Mouse (Mus musculus) intestine, embryonic 16.5 days (tissue): ENCODE results near the gene Cd3eap. TPM values are rescaled to one million over a fixed set of nuclear protein-coding genes. Genes with fewer than 3 reads are reported as not detected.

Experiments
- ATAC-seq: fragments of 200-750 bp; cut with Nextera tagmentation; 2 replicates; pipeline ENCODE4 v1.8.0; 2017; ENCODE audit warnings: moderate TSS enrichment, moderate library complexity
- H3K27ac ChIP-seq: fragments of 300-500 bp; sonication (generic); 2 replicates; pipeline ENCODE4 v1.5.1; 2014; ENCODE audit warnings: mild to moderate bottlenecking, low read length
- H3K27me3 ChIP-seq: fragments of 300-500 bp; sonication (generic); replicated peaks from 2 replicates; pipeline ENCODE4 v1.6.1; 2014; ENCODE audit warnings: low read length, control low read depth, mixed read lengths; ENCODE audit not compliant: control insufficient read depth, insufficient read depth
- H3K36me3 ChIP-seq: fragments of 300-500 bp; sonication (generic); 2 replicates; pipeline ENCODE4 v1.6.1; 2014; ENCODE audit warnings: low read length, control low read depth; ENCODE audit not compliant: control insufficient read depth, insufficient read depth
- H3K4me1 ChIP-seq: fragments of 300-500 bp; sonication (generic); 2 replicates; pipeline ENCODE4 v1.6.1; 2014; ENCODE audit warnings: low read length, control low read depth, mixed read lengths; ENCODE audit not compliant: control insufficient read depth, insufficient read depth
- H3K4me2 ChIP-seq: fragments of 300-500 bp; sonication (generic); 2 replicates; pipeline ENCODE4 v1.6.1; 2014; ENCODE audit warnings: low read depth, low read length, control low read depth
- H3K4me3 ChIP-seq: fragments of 300-500 bp; sonication (generic); 2 replicates; pipeline ENCODE4 v1.5.1; 2014; ENCODE audit warnings: mild to moderate bottlenecking, low read length
- H3K9ac ChIP-seq: fragments of 300-500 bp; sonication (generic); 2 replicates; pipeline ENCODE4 v1.6.1; 2014; ENCODE audit warnings: low read depth, low read length
- H3K9me3 ChIP-seq: fragments of 300-500 bp; sonication (generic); 2 replicates; pipeline ENCODE4 v1.6.1; 2016; ENCODE audit warnings: low read length, control low read depth; ENCODE audit not compliant: control insufficient read depth
- WGBS: fragments of 180-500 bp; shearing (Covaris S2); extraction: QIAGEN DNeasy Blood & Tissue Kit; methylation state at CpG from one replicate; pipeline ENCODE4 v1.1.7; 2014; 5-methylcytosine and 5-hydroxymethylcytosine counted together
- polyA plus RNA-seq: library from polyadenylated mRNA; unstranded; fragments of >200 nt; fragmentation: Nextera tagmentation; extraction: Ambion mirVana; gene quantifications from 2 replicates; pipeline ENCODE4 v1.2.1, GENCODE M21; 2015

Gene Cd3eap
- polyA plus RNA-seq, 1 experiment from 2014 or later: 24.3 TPM

- no peaks in the 10 kb centered on the region; the same call in 1 of the 2 replicates for H3K27me3 ChIP-seq
- H3K9ac ChIP-seq: no peak overlapping the region
- no peak for ATAC-seq
- no peaks in the 10 kb centered on the region for H3K9me3 ChIP-seq
- no peak overlapping the region for H3K27ac ChIP-seq
- no peaks in the 10 kb centered on the region for H3K36me3 ChIP-seq
- WGBS: 19% methylated on average over 16 of the region's 16 CpGs
- H3K4me1 ChIP-seq: peaks cover 8% of the 10 kb centered on the region
- no peak overlapping the region for H3K4me2 ChIP-seq
- H3K4me3 ChIP-seq: no peak overlapping the region
Observed at GRCm38 (mm10) chr7:19368380-19368779, 9.1 kb upstream of the Cd3eap start.

- H3K27me3 ChIP-seq: no peaks in the 10 kb centered on the region; the same call in 1 of the 2 replicates
- H3K9me3 ChIP-seq: no peaks in the 10 kb centered on the region
- peaks cover 20% of the 10 kb centered on the region for H3K4me1 ChIP-seq
- no peaks in the 10 kb centered on the region for H3K36me3 ChIP-seq
- no peak for ATAC-seq
- WGBS: 70% methylated on average over 4 of the region's 4 CpGs
- H3K4me2 ChIP-seq: no peak overlapping the region
- H3K9ac ChIP-seq: no peak overlapping the region
- H3K27ac ChIP-seq: no peak overlapping the region
- no peak overlapping the region for H3K4me3 ChIP-seq
Observed at GRCm38 (mm10) chr7:19365376-19365775, 6.1 kb upstream of the Cd3eap start.

GRCm38 (mm10) chr7:19363881-19364280 lies 4.6 kb upstream of the Cd3eap start:
- Histone ChIP-seq H3K4me2 (no peak overlapping the region), H3K27ac (no peak overlapping the region)
- WGBS: 4% methylated on average over 18 of the region's 18 CpGs

GRCm38 (mm10) chr7:19362276-19362675 lies 3.0 kb upstream of the Cd3eap start:
- H3K27me3 ChIP-seq: no peaks in the 10 kb centered on the region
- no peaks in the 10 kb centered on the region for H3K9me3 ChIP-seq
- H3K4me3 ChIP-seq: peak overlapping the region; percentile 68
- no peak for ATAC-seq
- peaks cover 30% of the 10 kb centered on the region for H3K4me1 ChIP-seq
- no peak overlapping the region for H3K9ac ChIP-seq
- no peak overlapping the region for H3K27ac ChIP-seq
- H3K4me2 ChIP-seq: peak overlapping the region; percentile 98
- H3K36me3 ChIP-seq: no peaks in the 10 kb centered on the region
- WGBS: 38% methylated on average over 4 of the region's 4 CpGs

More at GRCm38 (mm10) chr7:19363881-19364280, 4.6 kb upstream of the Cd3eap start:
- no peak overlapping the region for H3K4me3 ChIP-seq
- peaks cover 17% of the 10 kb centered on the region for H3K4me1 ChIP-seq
- no peak overlapping the region for H3K9ac ChIP-seq
- peak; percentile 44 for ATAC-seq
- H3K36me3 ChIP-seq: no peaks in the 10 kb centered on the region
- H3K9me3 ChIP-seq: no peaks in the 10 kb centered on the region
- no peaks in the 10 kb centered on the region for H3K27me3 ChIP-seq

GRCm38 (mm10) chr7:19361720-19362119 lies 2.4 kb upstream of the Cd3eap start:
- H3K27me3 ChIP-seq: no peaks in the 10 kb centered on the region

GRCm38 (mm10) chr7:19360944-19361343 lies 1.7 kb upstream of the Cd3eap start:
- WGBS: under 1% methylated on average over 27 of the region's 27 CpGs
- Histone ChIP-seq H3K27ac (peak overlapping the region; percentile 64), H3K4me1 (peaks cover 30% of the 10 kb centered on the region), H3K9me3 (no peaks in the 10 kb centered on the region), H3K9ac (peak overlapping the region; percentile 73), H3K4me2 (peak overlapping the region; percentile 98), H3K36me3 (peaks cover 2% of the 10 kb centered on the region; the same call in 1 of the 2 replicates), H3K4me3 (peak overlapping the region; percentile 68), H3K27me3 (no peaks in the 10 kb centered on the region)
- peak; percentile 78 for ATAC-seq

More at GRCm38 (mm10) chr7:19361720-19362119, 2.4 kb upstream of the Cd3eap start:
- Histone ChIP-seq H3K36me3 (no peaks in the 10 kb centered on the region), H3K4me3 (peak overlapping the region; percentile 68), H3K4me2 (peak overlapping the region; percentile 98), H3K4me1 (peaks cover 30% of the 10 kb centered on the region), H3K9ac (peak overlapping the region; percentile 73), H3K9me3 (no peaks in the 10 kb centered on the region), H3K27ac (no peak overlapping the region)
- no peak for ATAC-seq
- 10% methylated on average over 16 of the region's 16 CpGs for WGBS

GRCm38 (mm10) chr7:19359892-19360641 lies 784 bp upstream of the Cd3eap start:
- Histone ChIP-seq H3K27me3 (no peaks in the 10 kb centered on the region), H3K27ac (peak overlapping the region; percentile 64), H3K4me3 (peak overlapping the region; percentile 68), H3K4me1 (peaks cover 30% of the 10 kb centered on the region), H3K4me2 (peak overlapping the region; percentile 98), H3K36me3 (peaks cover 6% of the 10 kb centered on the region; the same call in 1 of the 2 replicates), H3K9me3 (no peaks in the 10 kb centered on the region), H3K9ac (peak overlapping the region; percentile 73)
- WGBS: under 1% methylated on average over 45 of the region's 45 CpGs
- peak; percentile 66 for ATAC-seq

- 13% methylated on average over 13 of the region's 13 CpGs for WGBS
- Histone ChIP-seq H3K36me3 (peaks cover 9% of the 10 kb centered on the region; the same call in 1 of the 2 replicates), H3K27me3 (no peaks in the 10 kb centered on the region), H3K9me3 (no peaks in the 10 kb centered on the region), H3K4me2 (peak overlapping the region; percentile 98), H3K4me1 (peaks cover 29% of the 10 kb centered on the region), H3K9ac (peak overlapping the region; percentile 73), H3K4me3 (peak overlapping the region; percentile 68), H3K27ac (no peak overlapping the region)
- no peak for ATAC-seq
Observed at GRCm38 (mm10) chr7:19358634-19359033, 649 bp downstream of the Cd3eap start.

GRCm38 (mm10) chr7:19357381-19358375 lies 1.6 kb downstream of the Cd3eap start:
- no peaks in the 10 kb centered on the region for H3K27me3 ChIP-seq
- peak overlapping the region; percentile 68; the same call in 1 of the 2 replicates for H3K4me3 ChIP-seq
- peak overlapping the region; percentile 98 for H3K4me2 ChIP-seq
- H3K36me3 ChIP-seq: peaks cover 9% of the 10 kb centered on the region; the same call in 1 of the 2 replicates
- no peak overlapping the region for H3K27ac ChIP-seq
- 90% methylated on average over 25 of the region's 25 CpGs for WGBS
- peak overlapping the region; percentile 73; the same call in 1 of the 2 replicates for H3K9ac ChIP-seq
- peaks cover 27% of the 10 kb centered on the region for H3K4me1 ChIP-seq
- no peaks in the 10 kb centered on the region for H3K9me3 ChIP-seq
- ATAC-seq: no peak
